Mouse (Mus musculus): ENCODE results near the gene Rfx7.
A peak's percentile ranks its signal among the peaks of the same experiment; 100 is the strongest.

The Rfx7 gene

GRCm38 (mm10) chr9:72531996-72532380 lies at the start of gene Rfx7:
TSS of gene Rfx7 (plus strand) at chr9:72532240.
- DNase-seq (ENCODE audit: low read depth), result peak; percentile 87

GRCm38 (mm10) chr9:72488523-72488922 lies 43.5 kb upstream of the Rfx7 start:
- DNase-seq (ENCODE audit: low read depth), result no peak

- no peak for DNase-seq (ENCODE audit: low read depth)
Measured at GRCm38 (mm10) chr9:72489131-72489530, 42.9 kb upstream of the Rfx7 start.

GRCm38 (mm10) chr9:72491559-72492193 lies 40.4 kb upstream of the Rfx7 start:
- DNase-seq (ENCODE audit: low read depth), result peak; percentile 92

- no peak for DNase-seq (ENCODE audit: low read depth)
Measured at GRCm38 (mm10) chr9:72492194-72492565, 39.9 kb upstream of the Rfx7 start, which contains the start of gene Tex9. TSS of gene Tex9 (minus strand) at chr9:72492212.

- DNase-seq (ENCODE audit: low read depth), result peak; percentile 50
Measured at GRCm38 (mm10) chr9:72493465-72493864, 38.6 kb upstream of the Rfx7 start.

- DNase-seq (ENCODE audit: low read depth), result no peak
Measured at GRCm38 (mm10) chr9:72493984-72494685, 37.9 kb upstream of the Rfx7 start.

GRCm38 (mm10) chr9:72496691-72497090 lies 35.3 kb upstream of the Rfx7 start:
- no peak for DNase-seq (ENCODE audit: low read depth)

- no peak for DNase-seq (ENCODE audit: low read depth)
Measured at GRCm38 (mm10) chr9:72497171-72497570, 34.9 kb upstream of the Rfx7 start.

GRCm38 (mm10) chr9:72512229-72512981 lies 19.6 kb upstream of the Rfx7 start:
- no peak for DNase-seq (ENCODE audit: low read depth)

- DNase-seq (ENCODE audit: low read depth), result no peak
Measured at GRCm38 (mm10) chr9:72515366-72515765, 16.7 kb upstream of the Rfx7 start.

- no peak for DNase-seq (ENCODE audit: low read depth)
Measured at GRCm38 (mm10) chr9:72519246-72519645, 12.8 kb upstream of the Rfx7 start.

GRCm38 (mm10) chr9:72520849-72521248 lies 11.2 kb upstream of the Rfx7 start:
- no peak for DNase-seq (ENCODE audit: low read depth)

- no peak for DNase-seq (ENCODE audit: low read depth)
Measured at GRCm38 (mm10) chr9:72526091-72526490, 5.9 kb upstream of the Rfx7 start.

GRCm38 (mm10) chr9:72530237-72530636 lies 1.8 kb upstream of the Rfx7 start:
- DNase-seq (ENCODE audit: low read depth), result peak; percentile 98

GRCm38 (mm10) chr9:72530824-72531223 lies 1.2 kb upstream of the Rfx7 start:
- peak; percentile 62 for DNase-seq (ENCODE audit: low read depth)

GRCm38 (mm10) chr9:72531291-72531995 lies 597 bp upstream of the Rfx7 start:
- peak; percentile 88 for DNase-seq (ENCODE audit: low read depth)

- peak; percentile 69 for DNase-seq (ENCODE audit: low read depth)
Measured at GRCm38 (mm10) chr9:72532381-72533088, 495 bp downstream of the Rfx7 start.

GRCm38 (mm10) chr9:72533089-72533415 lies 1.0 kb downstream of the Rfx7 start:
- no peak for DNase-seq (ENCODE audit: low read depth)

- peak; percentile 18 for DNase-seq (ENCODE audit: low read depth)
Measured at GRCm38 (mm10) chr9:72534985-72535384, 2.9 kb downstream of the Rfx7 start.

- no peak for DNase-seq (ENCODE audit: low read depth)
Measured at GRCm38 (mm10) chr9:72535394-72535793, 3.4 kb downstream of the Rfx7 start.

- no peak for DNase-seq (ENCODE audit: low read depth)
Measured at GRCm38 (mm10) chr9:72537086-72537485, 5.0 kb downstream of the Rfx7 start.

All from induced T-regulatory cell, adult 2 months (primary cell).